Mouse (Mus musculus) cortical plate, adult 2 months (tissue): ENCODE data around the gene Aldh1a1.

Source experiments
- CTCF ChIP-seq: fragments of 200-500 bp; IDR thresholded peaks from 2 replicates; pipeline ENCODE4 v1.5.1; 2011; ENCODE audit warnings: mild to moderate bottlenecking, control low read depth, low read length; ENCODE audit not compliant: insufficient read depth; ENCODE audit errors: extremely low read depth
- POLR2A ChIP-seq: fragments of 200-500 bp; IDR thresholded peaks from 2 replicates; pipeline ENCODE4 v1.6.1; 2011; ENCODE audit warnings: mild to moderate bottlenecking, low read length, control low read depth; ENCODE audit not compliant: insufficient read depth; ENCODE audit errors: extremely low read depth

GRCm38 (mm10) chr19:20558544-20558943 is 66.0 kb downstream of the Aldh1a1 start:
- TF ChIP-seq CTCF (no peak), POLR2A (no peak)
